Mouse (Mus musculus): Measurements from ENCODE around the gene Itga2b.

DNA sequence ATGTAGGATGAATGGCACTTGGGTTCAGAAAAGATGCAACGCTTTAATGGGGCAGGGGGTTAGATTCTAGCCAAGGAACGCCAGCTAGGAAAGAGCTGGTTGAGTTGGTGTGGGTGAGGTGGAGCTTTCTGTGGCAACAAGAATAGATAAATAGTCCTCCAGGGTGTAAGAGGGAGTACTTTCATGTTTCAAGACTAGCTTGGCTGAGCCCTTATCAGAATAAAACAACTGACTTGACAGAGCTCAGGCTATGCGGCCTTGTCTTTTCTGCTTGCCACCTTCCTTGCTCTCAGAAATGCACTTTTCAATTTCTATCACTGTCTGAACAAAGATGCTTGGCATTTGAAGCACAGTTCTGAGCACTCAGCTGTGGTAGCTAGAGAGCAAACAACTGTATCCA is 5.1 kb upstream of the Itga2b start:
- TF ChIP-seq CTCF (conservative IDR thresholded peaks at IDR 0.05; ENCODE audit: insufficient read depth, insufficient read length, low read depth, low read length) (no peak), POLR2A (IDR thresholded peaks at IDR 0.05; ENCODE audit: low read depth, low read length) (no peak)
